Mouse (Mus musculus): ENCODE results near the gene Hcn3. TPM values are rescaled to one million over a fixed set of nuclear protein-coding genes. Genes with fewer than 3 reads are reported as not detected.

Hcn3 gene
- polyA plus RNA-seq, 1 experiment from 2014 or later, result 2.2 TPM

Other genes starting within 250 kb of the Hcn3 start
- 44.1 and 48.0 TPM in 2 replicates for gene Msto1, start 246.2 kb downstream of the Hcn3 start, polyA plus RNA-seq (2016; fragmentation: Nextera tagmentation; extraction: Ambion mirVana)
- 23.4 and 26.1 TPM in 2 replicates for gene Ash1l, start 209.6 kb downstream of the Hcn3 start, polyA plus RNA-seq (2016; fragmentation: Nextera tagmentation; extraction: Ambion mirVana)
- 156 and 161 TPM in 2 replicates for gene Dap3, start 209.0 kb downstream of the Hcn3 start, polyA plus RNA-seq (2016; fragmentation: Nextera tagmentation; extraction: Ambion mirVana)
- gene Rusc1, start 66.9 kb downstream of the Hcn3 start, polyA plus RNA-seq (2016; fragmentation: Nextera tagmentation; extraction: Ambion mirVana), result 23.4 and 23.7 TPM in 2 replicates
- gene Gm43738, start 59.1 kb downstream of the Hcn3 start, polyA plus RNA-seq (2016; fragmentation: Nextera tagmentation; extraction: Ambion mirVana), result 0.14 TPM in 1 of 2 replicates, not detected in the other
- 247 and 249 TPM in 2 replicates for gene Fdps, start 58.2 kb downstream of the Hcn3 start, polyA plus RNA-seq (2016; fragmentation: Nextera tagmentation; extraction: Ambion mirVana)
- gene Pklr, start 24.1 kb downstream of the Hcn3 start, polyA plus RNA-seq (2016; fragmentation: Nextera tagmentation; extraction: Ambion mirVana), result 0.24 and 0.36 TPM in 2 replicates
- 50.3 and 54.7 TPM in 2 replicates for gene Clk2, start 4.6 kb upstream of the Hcn3 start, polyA plus RNA-seq (2016; fragmentation: Nextera tagmentation; extraction: Ambion mirVana)
- 102 and 107 TPM in 2 replicates for gene Scamp3, start 17.3 kb upstream of the Hcn3 start, polyA plus RNA-seq (2016; fragmentation: Nextera tagmentation; extraction: Ambion mirVana)
- 27.4 and 33.8 TPM in 2 replicates for gene Fam189b, start 22.9 kb upstream of the Hcn3 start, polyA plus RNA-seq (2016; fragmentation: Nextera tagmentation; extraction: Ambion mirVana)
- 26.3 and 28.8 TPM in 2 replicates for gene Gba, start 42.7 kb upstream of the Hcn3 start, polyA plus RNA-seq (2016; fragmentation: Nextera tagmentation; extraction: Ambion mirVana)
- 44.2 and 52.7 TPM in 2 replicates for gene Thbs3, start 55.0 kb upstream of the Hcn3 start, polyA plus RNA-seq (2016; fragmentation: Nextera tagmentation; extraction: Ambion mirVana)
- gene Mtx1, start 66.9 kb upstream of the Hcn3 start, polyA plus RNA-seq (2016; fragmentation: Nextera tagmentation; extraction: Ambion mirVana), result 212 and 217 TPM in 2 replicates
- gene Muc1, start 68.9 kb upstream of the Hcn3 start, polyA plus RNA-seq (2016; fragmentation: Nextera tagmentation; extraction: Ambion mirVana), result 0.53 and 1.0 TPM in 2 replicates
- gene Krtcap2, start 85.8 kb upstream of the Hcn3 start, polyA plus RNA-seq (2016; fragmentation: Nextera tagmentation; extraction: Ambion mirVana), result 316 and 333 TPM in 2 replicates
- 6.1 and 6.3 TPM in 2 replicates for gene Trim46, start 86.1 kb upstream of the Hcn3 start, polyA plus RNA-seq (2016; fragmentation: Nextera tagmentation; extraction: Ambion mirVana)
- gene Dpm3, start 99.2 kb upstream of the Hcn3 start, polyA plus RNA-seq (2016; fragmentation: Nextera tagmentation; extraction: Ambion mirVana), result 93.9 and 102 TPM in 2 replicates
- gene Slc50a1, start 110.4 kb upstream of the Hcn3 start, polyA plus RNA-seq (2016; fragmentation: Nextera tagmentation; extraction: Ambion mirVana), result 58.5 and 66.3 TPM in 2 replicates
- 36.9 and 40.4 TPM in 2 replicates for gene Efna1, start 120.9 kb upstream of the Hcn3 start, polyA plus RNA-seq (2016; fragmentation: Nextera tagmentation; extraction: Ambion mirVana)
- gene Efna3, start 162.8 kb upstream of the Hcn3 start, polyA plus RNA-seq (2016; fragmentation: Nextera tagmentation; extraction: Ambion mirVana), result 17.6 and 21.3 TPM in 2 replicates
- 53.2 and 55.1 TPM in 2 replicates for gene Efna4, start 177.8 kb upstream of the Hcn3 start, polyA plus RNA-seq (2016; fragmentation: Nextera tagmentation; extraction: Ambion mirVana)
- 27.0 and 32.1 TPM in 2 replicates for gene Adam15, start 189.8 kb upstream of the Hcn3 start, polyA plus RNA-seq (2016; fragmentation: Nextera tagmentation; extraction: Ambion mirVana)
- gene Dcst2, start 201.8 kb upstream of the Hcn3 start, polyA plus RNA-seq (2016; fragmentation: Nextera tagmentation; extraction: Ambion mirVana), result 0.18 and 0.20 TPM in 2 replicates
- gene Dcst1, start 205.1 kb upstream of the Hcn3 start, polyA plus RNA-seq (2016; fragmentation: Nextera tagmentation; extraction: Ambion mirVana), result 0.26 and 0.40 TPM in 2 replicates
- gene Zbtb7b, start 234.6 kb upstream of the Hcn3 start, polyA plus RNA-seq (2016; fragmentation: Nextera tagmentation; extraction: Ambion mirVana), result 0.79 and 1.2 TPM in 2 replicates
- gene Lenep, start 242.6 kb upstream of the Hcn3 start, polyA plus RNA-seq (2016; fragmentation: Nextera tagmentation; extraction: Ambion mirVana), result 1.0 TPM in 1 of 2 replicates, not detected in the other

Data from limb, embryonic 12.5 days (tissue).